Mouse (Mus musculus) stomach, postnatal 0 days (tissue): ENCODE results near the gene Cdk14.

Experiments
- CTCF ChIP-seq: IDR thresholded peaks from 2 replicates; pipeline ENCODE4 v1.5.1; 2016; ENCODE audit warnings: antibody characterized with exemption, low read depth, mild to moderate bottlenecking, moderate library complexity
- EP300 ChIP-seq: optimal IDR thresholded peaks from 2 replicates; pipeline ENCODE3; 2016; ENCODE audit warnings: antibody characterized with exemption

DNA sequence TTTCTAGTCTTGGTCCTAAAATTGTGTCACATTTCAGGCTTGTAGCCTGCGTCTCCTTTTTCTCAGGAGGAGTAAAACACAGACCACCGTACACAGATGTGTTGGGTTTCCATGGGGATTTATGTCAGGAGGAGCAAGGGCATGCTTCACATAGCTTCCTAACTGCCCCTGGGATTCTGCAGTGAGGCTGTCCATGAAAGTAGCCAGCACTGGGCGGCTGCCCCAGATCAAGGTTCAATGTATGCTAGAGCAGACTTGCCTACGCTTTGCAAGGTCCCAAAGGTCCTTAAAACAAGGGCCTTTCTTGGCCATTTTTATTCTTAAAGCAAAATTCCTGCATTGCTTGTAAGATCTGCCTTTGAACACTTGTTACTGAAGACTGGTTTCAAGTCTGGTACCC is 614.9 kb downstream of the Cdk14 start:
- TF ChIP-seq CTCF (no peak), EP300 (no peak)
